Mouse (Mus musculus): ENCODE results near the gene Ncdn.

The Ncdn gene

DNA sequence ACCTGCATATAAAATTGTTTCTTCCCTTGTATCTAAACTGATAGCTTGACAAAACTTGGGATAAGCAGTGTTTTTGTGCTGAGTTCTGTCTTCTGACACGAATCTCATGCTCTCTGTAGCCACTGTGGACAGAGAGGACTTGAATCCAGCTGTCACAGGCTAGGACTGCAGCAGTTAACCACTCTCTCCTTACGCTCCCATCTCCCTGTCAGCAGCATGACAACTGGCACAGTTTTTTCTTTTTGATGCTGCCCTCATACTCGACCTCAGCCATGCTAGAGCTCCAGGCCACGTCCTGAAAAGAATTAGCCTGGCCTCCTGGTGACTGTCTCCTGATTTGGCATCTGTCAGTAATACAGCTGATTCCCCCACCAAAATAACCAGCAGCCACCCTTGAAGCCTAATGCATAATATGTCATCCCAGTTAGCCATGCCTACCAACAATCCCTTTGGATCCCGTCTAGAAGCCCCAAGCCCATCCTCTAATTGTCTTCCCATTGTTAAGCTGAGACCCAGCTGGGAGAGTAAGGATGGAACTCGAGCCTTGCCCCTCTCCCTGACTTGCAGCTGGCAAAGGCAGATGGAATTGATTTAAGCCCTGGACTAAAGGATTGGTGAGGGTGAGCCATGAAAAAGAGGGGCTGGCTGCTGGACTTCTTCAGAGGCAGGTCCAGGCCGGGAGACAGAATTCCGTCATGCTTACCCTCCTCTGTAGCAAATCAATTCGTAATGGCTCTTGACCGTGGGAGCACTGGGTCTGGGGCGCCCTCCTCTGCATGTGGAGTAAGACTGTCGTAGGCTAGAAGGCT is 46.4 kb downstream of the Ncdn start:
- TF ChIP-seq GATA4 (IDR thresholded peaks at IDR 0.05; ENCODE audit: insufficient replicate concordance, low read length): no peak

DNA sequence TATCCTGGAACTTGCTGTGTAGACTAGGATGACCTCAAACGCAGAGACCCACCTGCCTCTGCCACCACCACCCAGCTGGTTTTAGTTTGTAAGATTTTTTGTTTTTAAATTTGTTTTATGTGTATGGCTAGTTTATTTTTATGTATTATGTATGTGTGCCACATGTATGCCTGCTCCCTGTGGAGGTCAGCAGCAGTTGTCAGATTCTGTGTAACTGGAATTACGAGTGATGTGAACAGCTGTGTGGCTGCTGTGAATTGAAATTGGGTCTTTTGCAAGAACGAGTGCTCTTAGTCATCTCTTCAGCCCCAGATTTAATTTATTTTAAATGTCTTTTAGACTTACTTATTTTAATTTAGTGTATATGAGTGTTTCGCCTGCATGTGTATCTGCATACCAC is 56.3 kb downstream of the Ncdn start:
- no peak for TF ChIP-seq GATA4 (IDR thresholded peaks at IDR 0.05; ENCODE audit: insufficient replicate concordance, low read length)

All from liver, adult (tissue).